Mouse (Mus musculus) urinary bladder, postnatal 14 days (tissue): ENCODE measurements around the gene Meis3.
A peak's percentile ranks its signal among the peaks of the same experiment; 100 is the strongest.

Experiments
- DNase-seq: peaks from one replicate; pipeline ENCODE4 v3.0.0; 2021; ENCODE audit warnings: low spot score

Gene Meis3

DNA sequence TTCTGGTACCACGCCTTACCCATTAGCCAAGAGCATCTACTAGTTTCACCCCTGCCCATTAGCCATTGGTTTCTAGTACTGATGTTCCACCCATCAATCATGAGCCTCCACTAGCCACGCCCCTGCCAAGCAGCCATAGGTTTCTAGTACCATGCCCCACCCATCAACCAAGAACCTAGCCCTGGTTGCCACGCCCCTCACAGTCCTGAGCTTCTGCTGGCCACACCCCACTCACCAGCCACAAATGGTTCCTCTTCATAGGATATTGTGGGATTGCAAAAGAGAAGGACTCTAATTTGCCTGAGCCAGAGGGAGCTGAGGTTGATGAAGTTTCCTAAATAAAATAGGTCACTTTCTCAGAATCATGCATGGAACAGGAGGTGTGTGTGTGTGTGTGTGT is 14.2 kb upstream of the Meis3 start:
- DNase-seq: no peak

DNA sequence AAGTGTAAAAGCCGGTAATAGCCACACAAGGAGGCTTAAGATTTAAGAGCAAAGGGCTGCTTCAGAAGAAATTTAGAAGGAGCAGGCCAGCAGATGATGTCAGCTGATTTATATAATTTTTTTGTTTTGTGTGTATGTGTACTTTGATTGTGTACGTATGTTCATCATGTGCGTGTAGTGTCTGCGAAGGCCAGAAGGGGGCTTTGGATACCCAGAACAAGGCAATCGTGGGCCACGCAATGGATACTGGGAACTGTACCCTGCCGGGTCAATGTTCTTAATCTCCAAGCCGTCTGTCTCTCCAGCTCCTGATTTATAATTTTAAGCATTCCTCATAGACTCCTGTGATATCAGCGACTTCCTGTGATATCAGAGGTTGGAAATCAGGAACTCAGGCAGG is 13.6 kb upstream of the Meis3 start:
- no peak for DNase-seq

DNA sequence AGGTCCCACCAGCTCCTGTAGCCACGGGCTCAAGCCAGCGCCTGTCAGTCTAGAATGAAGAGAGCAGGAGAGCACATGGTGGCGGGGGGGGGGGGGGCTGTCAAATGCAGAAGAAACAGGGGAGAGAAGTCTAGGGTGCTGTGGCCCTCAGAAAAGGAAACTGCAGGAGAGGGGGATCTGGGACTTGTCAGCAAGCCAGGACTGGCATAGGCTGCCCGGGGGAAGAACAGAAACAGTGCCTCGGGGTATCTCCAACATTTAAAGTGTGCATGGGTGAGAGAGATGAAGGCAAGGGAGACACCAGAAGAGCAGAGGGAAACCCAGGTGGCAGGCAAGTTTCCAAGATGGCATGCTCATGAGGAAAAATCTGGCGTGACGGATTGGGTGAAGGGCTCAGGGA is 12.9 kb upstream of the Meis3 start:
- DNase-seq: no peak

DNA sequence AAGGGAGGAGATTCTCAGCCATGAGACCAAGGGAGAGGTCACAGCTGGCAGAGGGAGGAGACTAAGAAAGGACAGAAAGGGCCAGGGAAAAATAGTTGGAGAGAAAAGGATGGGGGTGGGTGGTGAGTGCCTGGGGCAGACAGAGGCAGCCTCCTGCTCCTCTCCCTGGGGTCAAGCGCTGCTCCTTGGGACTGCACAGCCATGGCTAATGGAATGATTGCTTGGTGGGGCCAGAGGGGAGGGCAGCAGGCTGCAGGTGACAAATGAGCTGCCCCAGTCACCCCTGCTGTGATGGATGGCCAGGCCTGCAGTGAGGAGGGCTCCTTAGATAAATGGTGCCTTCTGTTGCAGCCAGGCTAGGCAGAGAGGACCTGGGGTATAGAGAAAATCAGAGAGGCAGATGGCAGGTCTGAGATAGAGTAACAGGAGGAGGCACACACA is 2.7 kb upstream of the Meis3 start:
- no peak for DNase-seq

DNA sequence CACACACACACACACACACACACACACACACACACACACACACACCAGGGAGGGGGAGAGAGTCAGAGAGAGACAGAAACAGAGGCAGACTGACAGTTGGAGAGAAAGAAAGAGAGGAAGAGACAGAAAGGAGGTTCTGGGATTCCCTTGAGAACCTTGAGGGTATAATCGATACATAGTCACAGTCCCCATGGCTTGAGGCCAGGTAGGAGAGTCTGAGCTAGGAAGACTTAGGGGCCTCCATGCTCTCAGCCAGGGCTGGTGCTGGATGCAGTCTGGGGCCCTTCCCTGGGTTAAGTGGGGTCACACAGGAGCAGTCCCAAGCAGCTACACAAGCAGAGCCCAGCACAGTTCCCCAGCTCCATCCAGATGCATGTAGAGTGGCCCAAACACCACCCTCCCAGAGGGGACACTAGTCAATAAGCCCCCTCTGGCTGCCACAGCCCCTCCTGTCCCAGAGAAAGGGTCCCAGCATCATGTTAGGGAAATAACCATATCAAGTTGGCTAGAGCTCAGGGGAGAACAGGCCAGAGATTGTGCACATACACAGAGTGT is 2.2 kb upstream of the Meis3 start:
- DNase-seq: no peak

- DNase-seq: no peak
Observed at GRCm38 (mm10) chr7:16173146-16173545, 1.7 kb upstream of the Meis3 start.

DNA sequence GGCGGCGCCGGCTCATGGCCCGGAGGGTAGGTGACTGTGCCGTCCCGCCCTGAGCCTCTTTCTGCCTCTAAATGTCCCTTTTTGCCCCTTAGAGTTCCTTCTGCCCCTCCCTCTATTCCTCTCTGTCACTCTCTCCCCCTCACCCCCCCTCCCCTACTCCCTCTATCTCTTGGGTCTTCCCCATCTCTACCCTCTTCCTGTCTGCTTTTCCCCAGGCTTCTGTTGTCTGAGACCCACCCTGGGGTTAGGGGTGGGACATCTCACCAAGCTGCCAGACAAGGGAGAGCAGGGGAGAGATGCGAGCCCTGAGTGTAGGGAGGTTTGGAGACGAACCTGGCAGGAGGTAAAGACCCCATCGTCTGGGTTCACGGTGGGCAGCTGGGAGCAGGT is 647 bp downstream of the Meis3 start:
- no peak for DNase-seq

GRCm38 (mm10) chr7:16178114-16178513 is 3.2 kb downstream of the Meis3 start:
- no peak for DNase-seq

- peak; percentile 70 for DNase-seq
Observed at GRCm38 (mm10) chr7:16183663-16184062, 8.8 kb downstream of the Meis3 start.

- DNase-seq: no peak
Observed at GRCm38 (mm10) chr7:16187494-16187893, 12.6 kb downstream of the Meis3 start.

DNA sequence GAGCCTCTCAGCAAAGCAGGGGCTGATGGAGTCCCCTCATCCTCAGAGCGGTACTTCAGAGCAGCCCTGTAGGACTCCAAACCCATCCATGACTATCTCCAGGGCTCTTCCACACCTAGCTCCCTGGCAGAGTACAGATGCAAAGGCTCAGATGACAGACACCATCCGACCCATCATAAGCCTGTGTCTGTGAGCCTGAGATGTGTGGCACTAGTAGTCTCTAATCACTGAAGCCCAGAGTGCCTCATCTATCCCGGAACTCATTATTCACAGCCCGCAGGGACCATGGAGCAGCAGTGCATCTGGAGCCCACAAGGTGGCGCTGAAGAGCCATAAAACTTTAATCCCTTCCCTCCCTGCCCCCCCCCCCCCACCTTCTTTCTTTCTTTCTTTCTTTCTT is 17.4 kb downstream of the Meis3 start:
- DNase-seq: peak; percentile 74

DNA sequence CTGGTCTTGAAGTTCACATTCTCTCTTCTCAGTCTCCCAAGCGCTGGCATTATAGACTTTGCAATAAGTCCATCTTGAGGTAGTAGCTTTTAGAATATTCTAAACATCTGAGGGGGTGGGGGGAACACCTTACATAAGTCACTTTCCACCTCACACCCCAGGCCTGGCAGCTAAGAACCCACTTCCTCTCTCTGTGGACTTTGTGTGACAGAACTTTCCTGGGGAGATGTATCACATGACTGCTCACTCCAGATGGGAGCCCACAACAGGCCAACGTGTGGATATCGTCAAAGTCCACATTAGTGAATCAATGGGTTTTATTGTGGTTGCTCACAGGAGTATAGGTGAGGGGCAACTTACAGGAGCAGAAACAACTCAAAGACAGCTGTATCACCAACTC is 18.8 kb downstream of the Meis3 start:
- no peak for DNase-seq

GRCm38 (mm10) chr7:16196616-16197015 is 21.7 kb downstream of the Meis3 start:
- no peak for DNase-seq

DNA sequence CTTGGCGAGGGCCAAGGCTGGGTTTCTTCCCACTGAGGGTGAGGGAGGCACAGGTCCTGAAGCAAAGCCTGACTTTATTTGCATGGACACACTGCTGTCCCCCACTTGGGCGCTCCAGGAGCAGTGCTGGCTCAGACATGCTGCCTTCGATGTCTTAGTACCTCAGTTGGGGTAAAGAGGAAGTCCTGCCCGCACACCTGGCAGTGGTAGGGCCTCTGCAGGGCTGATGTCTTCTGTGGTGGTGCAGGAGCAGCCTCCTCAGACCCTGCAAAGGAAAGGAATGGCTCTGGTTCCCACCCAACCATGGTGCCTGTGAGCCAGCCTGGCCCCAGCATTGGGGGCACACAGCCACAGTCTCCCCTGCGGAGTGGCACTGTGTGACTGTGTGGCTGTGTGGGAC is 22.3 kb downstream of the Meis3 start:
- no peak for DNase-seq

GRCm38 (mm10) chr7:16198540-16198939 is 23.6 kb downstream of the Meis3 start:
- DNase-seq: no peak

GRCm38 (mm10) chr7:16201136-16201535 is 26.2 kb downstream of the Meis3 start:
- DNase-seq: no peak

DNA sequence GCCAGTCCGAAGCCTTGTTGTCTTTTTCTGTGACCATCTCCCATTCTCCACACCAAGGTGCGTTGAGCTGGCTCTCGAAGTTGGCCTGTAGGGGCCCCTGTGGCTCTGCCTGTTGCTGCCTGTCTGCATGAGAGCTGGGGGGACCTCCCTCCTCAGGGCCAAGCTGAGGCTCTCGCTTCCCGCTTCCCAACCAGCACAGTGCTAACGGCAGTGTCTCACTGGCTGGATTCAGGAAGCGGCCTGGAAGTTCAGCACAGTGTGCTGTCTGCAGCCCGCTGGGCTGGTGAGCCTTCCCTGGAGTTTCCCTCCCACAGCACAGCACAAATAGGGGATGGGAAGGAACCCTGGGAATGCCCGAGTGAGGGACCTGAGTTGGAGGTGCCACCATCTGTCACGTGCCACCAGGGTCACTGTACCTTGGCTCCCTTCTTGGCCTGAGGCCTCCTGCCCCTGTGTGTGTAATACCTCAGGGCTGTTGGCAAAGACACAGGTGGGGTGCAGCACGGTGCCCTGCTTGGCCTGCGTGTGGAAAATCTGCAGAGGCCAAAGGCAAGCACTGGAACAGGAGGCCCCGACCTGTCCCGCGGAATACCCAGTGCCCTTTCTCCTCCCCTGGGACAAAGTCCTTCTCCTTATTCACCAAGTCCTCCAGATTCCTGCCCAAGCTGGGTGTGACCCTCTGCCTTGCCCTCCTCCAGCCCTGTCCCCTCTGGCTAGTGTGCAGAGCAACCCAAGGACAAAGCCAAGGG is 28.0 kb downstream of the Meis3 start:
- DNase-seq: no peak

- DNase-seq: no peak
Observed at GRCm38 (mm10) chr7:16203505-16203903, 28.6 kb downstream of the Meis3 start.

- no peak for DNase-seq
Observed at GRCm38 (mm10) chr7:16204791-16205190, 29.9 kb downstream of the Meis3 start.

DNA sequence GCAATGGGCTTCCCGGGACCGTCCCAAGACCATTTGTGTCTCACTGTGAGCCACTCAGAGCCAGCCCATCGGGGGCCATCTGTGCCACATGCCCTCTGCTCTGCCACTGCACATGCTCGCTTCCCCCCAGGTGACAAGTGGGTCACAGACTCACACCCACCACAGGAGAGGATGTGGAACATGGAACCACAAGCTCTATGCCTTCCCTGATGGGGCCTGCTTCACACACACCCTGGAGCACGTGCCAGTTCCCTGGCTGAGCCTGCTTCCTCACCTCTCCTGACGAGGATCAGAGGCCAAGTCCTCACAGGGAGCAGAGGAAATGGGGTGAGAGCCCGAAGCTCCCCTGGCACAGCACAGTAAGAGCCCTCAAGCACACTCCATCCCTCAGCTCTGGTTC is 32.2 kb downstream of the Meis3 start:
- DNase-seq: no peak

DNA sequence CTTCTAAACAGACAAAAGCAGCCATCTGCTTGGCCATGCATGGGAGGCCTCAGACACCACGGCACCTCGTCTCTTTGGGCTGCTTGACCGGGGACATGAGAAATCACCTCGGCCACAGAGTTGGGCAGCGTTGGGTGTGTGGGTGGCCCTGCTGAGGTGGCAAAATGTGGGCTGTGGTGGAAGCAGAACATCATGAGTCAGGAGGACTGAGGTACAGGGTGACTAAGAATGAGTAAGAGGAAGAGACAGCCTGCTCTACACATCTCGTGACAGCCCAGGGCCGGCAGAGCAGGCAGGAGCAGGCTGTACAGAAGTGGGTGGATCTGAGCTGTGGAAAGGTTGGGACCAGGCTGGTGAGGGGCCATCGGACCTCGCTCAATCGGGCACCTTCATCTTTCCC is 32.6 kb downstream of the Meis3 start:
- DNase-seq: peak; percentile 54

- no peak for DNase-seq
Observed at GRCm38 (mm10) chr7:16208781-16209665, 34.1 kb downstream of the Meis3 start.

GRCm38 (mm10) chr7:16210862-16211365 is 36.0 kb downstream of the Meis3 start:
- peak; percentile 53 for DNase-seq
